Mouse (Mus musculus) left cerebral cortex, postnatal 14 days (tissue): ENCODE data around the gene Ptpn11. TPM values are rescaled to one million over a fixed set of nuclear protein-coding genes. Genes with fewer than 3 reads are reported as not detected.

Experiments
- DNase-seq, 2 experiments: peaks; one replicate each; pipeline ENCODE4 v3.0.0; 2021 to 2022; ENCODE audit warnings: low spot score in 2 of 2, mixed read lengths in 1 of 2
- intact Hi-C: fragments of 180-260 bp; cut with DNase I; formaldehyde crosslinking; loops from one replicate; pipeline ENCODE4 v1.15.1; 2025
- total RNA-seq, 2 experiments: library from RNA; stranded (reverse); gene quantifications; 2 replicates each; pipeline ENCODE4 v1.2.3; 2021

Gene Ptpn11
- total RNA-seq, 2 experiments from 2014 or later = 79.6 to 84.9 TPM

DNA sequence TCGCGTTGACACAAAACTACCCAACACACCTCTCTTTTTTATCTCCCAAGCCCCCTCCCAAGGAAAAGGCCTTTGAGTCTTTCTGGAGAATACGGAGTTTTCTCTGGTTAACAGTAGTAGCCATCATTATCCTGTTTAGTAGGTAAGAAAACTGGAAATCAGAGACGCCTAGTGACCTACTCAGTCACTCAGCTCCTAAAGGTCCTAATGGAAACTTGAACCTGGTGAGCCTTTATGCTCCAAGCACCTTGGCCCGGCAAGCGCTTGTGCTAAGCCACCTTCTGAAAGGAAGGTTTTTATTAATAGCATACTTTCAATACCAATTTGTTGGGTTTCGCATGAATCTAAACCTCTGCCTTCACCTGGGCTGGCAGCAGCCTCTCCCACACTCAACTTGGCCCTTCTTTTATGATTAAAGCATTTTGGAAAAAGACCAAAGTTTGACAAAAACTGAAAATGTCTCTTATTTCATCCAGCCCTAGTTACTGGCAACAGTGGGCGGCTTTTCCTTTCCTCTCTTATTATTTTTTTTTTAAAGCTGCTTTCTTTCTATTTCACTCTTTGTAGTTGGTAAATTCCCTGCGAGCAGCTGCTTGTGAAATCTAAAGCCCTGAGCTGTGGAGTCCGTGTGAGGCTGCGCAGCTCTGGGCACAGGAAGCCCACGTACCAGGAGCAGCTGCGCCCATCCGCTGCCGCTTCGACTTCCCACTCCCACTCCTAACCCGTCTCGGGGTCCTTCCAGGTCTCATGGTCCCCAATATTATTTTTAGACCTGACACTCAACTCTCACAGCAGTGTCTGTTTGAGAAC lies 79.9 kb downstream of the Ptpn11 start:
- intact Hi-C loops = no loop called here
- DNase-seq = peak; percentile 68

DNA sequence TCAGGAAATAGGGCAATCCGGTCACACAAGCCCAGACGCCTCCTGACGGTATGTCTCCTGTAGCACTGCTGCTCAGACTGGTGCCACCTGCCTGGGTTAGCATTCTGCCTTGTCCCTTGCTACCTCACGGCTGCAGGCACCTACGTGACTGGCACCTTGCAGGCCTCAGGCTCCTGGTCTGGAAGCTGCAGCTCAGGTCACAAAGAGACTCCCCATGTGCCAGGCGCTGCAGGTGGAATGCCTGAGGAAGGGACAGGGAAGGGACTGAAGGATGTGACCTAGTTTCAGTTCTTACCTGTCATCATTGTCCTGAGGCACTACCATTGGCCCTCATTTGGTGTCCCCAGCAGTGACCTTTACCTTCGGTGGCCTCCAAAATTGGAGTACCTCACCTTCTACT lies 82.0 kb downstream of the Ptpn11 start:
- intact Hi-C loops = no loop called here
- DNase-seq = no peak

DNA sequence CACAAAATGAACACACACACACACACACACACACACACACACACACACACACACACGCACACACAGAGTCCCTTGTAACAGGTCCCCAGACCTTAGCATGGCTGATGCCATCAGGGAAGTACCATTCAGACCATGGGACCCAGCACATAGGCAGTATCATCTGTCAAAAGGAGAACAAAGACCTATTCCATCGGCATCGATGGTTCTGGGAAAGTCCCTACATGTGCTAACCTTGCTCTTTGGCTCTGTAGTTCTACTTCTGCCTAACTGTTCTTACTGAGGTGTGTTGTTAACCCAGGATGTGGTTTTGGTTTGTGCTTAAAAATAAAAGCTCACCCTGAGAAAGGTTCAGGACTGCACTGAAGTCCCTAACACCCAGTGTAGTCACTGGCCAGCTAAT lies 84.3 kb downstream of the Ptpn11 start:
- no peak for DNase-seq
- intact Hi-C loops = no loop called here

DNA sequence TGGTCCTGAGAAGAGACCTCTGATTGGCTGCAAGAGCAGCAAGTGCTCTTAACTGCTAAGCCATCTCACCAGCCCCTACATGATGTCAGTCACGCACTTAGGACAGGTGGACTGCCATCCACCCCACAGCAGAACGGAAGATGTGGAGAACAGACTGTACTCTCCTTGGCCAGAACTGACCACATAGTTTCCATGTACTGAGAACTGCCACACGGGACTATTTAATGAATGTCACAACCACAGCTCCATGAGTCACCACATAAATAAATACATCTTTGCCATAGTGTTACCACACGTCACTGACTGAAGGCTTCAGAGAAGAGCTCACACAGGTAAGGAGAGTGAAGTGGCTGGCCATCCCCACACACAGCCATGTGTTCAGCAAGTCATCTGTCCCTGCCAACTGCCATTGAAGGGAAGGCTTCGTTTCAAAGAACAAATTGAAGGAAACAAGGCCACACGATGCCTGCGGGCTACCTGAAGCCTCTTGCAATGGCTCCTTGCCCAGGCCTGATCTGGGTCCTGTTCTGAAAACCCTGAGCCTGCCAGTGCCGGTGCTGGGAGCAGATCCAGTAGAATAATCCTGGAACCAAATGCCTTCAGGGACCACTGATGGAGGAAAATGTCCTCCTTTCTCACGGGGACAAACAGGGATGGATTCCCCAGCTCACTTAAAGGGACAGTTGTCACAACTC lies 90.2 kb downstream of the Ptpn11 start:
- intact Hi-C loops = no loop called here
- no peak for DNase-seq

DNA sequence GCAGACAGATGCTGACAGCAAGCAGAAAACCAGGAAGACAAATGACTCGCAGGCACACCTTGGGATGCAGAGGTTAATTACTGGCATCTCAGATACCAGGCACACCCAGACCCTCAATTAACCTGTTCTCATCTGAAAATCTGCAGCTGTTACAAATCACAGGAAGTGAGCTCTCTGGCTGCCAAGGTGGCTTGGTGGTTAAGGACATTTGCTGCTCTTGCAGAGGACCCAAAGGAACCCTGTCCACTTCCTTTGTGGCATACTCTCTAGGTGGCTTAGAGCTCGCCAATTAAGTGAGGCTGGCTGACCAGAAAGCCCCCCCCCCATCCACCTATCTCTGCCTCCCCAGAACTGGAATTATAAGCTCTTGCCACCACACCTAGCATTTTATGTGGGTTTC lies 91.1 kb downstream of the Ptpn11 start:
- intact Hi-C loops = no loop called here
- DNase-seq = no peak

DNA sequence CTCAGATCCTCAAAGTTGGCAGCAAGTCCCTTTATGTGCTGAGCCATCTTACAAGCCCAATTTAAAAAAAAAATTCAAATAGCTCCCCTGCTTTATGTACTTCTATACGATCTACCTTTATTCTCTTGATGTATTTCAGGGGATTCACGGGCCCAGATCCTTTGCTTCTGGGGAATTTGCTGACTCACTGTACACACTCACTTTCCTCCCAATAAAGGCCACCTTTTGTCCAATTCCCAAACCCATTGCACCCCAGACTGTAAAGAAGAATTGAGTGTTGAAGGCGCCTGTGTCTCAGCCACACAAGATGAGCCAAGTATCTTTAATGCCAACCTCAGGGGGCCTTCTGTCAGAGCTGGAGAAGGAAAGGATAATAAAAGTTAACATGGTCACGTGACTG lies 93.2 kb downstream of the Ptpn11 start:
- no peak for DNase-seq
- intact Hi-C loops = no loop called here

DNA sequence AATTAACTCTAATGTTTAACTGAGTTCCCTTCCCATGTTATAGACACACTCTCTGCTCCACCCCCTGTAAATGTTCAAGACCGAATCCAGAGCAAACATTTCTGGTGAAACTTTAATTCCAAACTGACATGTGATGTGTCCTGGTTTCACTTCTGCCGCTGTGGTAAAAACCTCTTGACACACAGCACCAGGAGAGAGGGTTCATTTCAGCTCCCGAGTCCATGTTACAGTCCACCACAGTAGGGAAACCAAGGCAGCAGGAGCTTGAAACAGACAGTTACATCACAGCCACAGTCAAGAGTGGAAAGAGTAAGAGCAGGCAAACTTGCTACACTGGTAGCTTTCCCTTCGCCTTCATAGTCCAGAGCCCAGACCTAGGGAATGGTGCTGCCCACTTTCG lies 94.5 kb downstream of the Ptpn11 start:
- intact Hi-C loops = no loop called here
- DNase-seq = no peak

DNA sequence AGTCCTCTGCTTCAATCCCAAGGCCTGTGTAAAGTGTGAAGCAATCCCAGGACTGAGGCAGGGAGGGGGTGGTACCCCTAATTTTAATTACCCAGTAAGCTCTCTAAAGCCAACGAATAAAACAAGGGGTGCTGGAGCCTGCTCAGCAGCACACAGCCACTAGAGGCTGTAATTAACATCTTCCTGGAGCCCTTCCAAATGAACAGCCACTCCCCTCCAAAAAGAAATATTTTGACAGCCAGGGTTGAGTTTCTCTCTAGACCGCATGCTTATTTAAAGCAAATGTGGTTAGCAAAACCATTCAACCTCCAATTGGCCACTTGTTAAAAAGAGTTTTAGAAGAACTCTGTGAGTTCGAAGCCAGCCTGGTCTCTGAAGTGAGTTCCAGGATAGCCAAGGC lies 97.9 kb downstream of the Ptpn11 start:
- no peak for DNase-seq
- intact Hi-C loops = no loop called here

DNA sequence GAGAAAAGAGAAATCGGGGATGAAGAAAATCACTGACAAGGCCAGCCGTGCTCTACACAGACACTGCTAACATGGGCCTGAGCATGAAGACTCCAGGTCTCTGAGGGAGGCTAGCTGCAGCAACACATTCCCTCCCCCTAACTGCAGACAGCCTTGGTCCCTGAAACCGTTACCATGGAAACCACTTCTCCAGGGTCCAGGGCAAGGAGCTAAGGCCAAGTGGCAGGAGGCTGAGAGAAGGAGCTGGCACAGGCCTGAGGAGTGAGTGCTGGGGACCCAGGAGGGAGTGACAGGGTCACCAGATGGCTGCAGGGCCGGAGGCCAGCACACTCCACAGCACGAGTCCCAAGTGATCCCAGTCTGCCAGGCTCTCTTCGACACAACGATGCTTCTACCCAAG lies 101.5 kb downstream of the Ptpn11 start:
- intact Hi-C loops = no loop called here
- no peak for DNase-seq

DNA sequence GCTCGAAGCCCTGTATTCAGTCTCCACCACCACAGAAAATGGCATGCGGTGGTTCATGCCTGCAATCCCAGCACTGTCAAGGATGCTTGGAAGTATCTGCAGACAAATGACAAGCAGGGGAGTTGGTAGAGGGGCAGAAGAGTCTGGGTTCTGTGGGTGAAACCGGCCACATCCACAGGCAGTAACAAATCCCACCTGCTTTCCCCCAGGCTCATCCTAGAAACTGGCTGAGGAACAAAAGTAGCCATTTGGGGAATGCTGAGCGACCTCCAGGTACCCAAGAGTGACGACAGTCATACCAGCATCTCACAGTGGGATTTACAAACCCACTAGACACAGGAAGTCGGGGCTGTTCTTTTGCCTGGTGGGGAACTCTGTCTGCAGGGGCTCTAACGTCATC lies 103.5 kb downstream of the Ptpn11 start:
- intact Hi-C loops = no loop called here
- DNase-seq = no peak

DNA sequence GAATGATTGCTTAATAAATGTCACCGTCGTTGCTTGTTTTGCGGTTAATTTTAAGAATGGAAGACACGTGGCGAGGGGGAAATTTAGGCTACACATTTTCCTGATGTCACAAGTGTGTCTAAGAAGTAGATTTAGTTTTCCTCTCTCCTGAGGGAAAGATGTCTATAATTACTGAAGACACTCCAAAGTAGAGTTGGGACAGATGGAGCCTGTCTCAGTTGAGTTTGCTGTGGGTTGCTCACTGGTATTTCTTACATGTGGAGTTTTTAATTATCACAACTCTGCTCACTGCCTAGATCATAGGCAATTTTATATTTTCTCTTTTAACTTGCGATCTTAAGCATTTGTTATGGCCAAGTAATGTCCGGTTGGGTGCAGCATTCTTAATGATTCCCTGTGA lies 108.6 kb downstream of the Ptpn11 start:
- intact Hi-C loops = no loop called here
- DNase-seq = peak in 1 of 2 experiments; percentile 32

DNA sequence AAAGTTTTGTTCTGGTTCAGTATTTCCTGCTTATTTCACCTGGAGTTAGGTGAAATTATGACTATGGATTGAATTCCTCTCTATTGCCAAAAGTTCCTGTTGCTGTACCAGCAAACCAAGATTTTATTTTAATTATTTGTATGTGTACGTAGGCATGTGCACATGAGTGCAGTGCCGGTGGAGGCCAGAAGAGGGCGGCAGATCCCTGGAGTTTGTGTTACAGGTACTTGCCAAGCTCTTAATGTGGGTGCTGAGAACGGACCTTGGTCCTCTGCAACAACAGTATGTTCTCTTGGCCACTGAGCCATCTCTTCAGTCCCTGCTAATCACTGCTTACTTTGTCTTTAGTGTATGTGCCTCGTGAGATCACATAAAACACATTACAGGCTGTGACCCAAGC lies 109.4 kb downstream of the Ptpn11 start:
- intact Hi-C loops = no loop called here
- no peak for DNase-seq

Other genes starting within 250 kb of the Ptpn11 start
- 100 to 1,000 TPM; 252 to 253 TPM for gene Rph3a, start 181.3 kb downstream of the Ptpn11 start, total RNA-seq
- gene Rpl6, start 13.1 kb upstream of the Ptpn11 start, total RNA-seq = 100 to 1,000 TPM; 391 to 441 TPM
- 100 to 1,000 TPM; 223 to 227 TPM for gene Hectd4, start 28.8 kb upstream of the Ptpn11 start, total RNA-seq
- gene Trafd1, start 194.2 kb upstream of the Ptpn11 start, total RNA-seq = 10 to 100 TPM; 90.1 to 95.7 TPM
- gene Naa25, start 206.5 kb upstream of the Ptpn11 start, total RNA-seq = 10 to 100 TPM; 45.8 to 48.0 TPM